Mouse (Mus musculus) midbrain, postnatal 0 days (tissue): ENCODE results near the gene Rcn1. TPM values are rescaled to one million over a fixed set of nuclear protein-coding genes. Genes with fewer than 3 reads are reported as not detected.

ENCODE experiments used
- ATAC-seq: fragments of 200-750 bp; cut with Nextera tagmentation; 2 replicates; pipeline ENCODE4 v1.8.0; 2017; ENCODE audit warnings: moderate number of reproducible peaks, mild to moderate bottlenecking, moderate TSS enrichment, moderate library complexity; ENCODE audit not compliant: low FRiP score
- DNase-seq: peaks from one replicate; pipeline ENCODE4 v3.0.0-alpha.2; 2015; ENCODE audit warnings: low spot score
- H3K27ac ChIP-seq: fragments of 300-500 bp; sonication (generic); 2 replicates; pipeline ENCODE4 v1.5.1; 2014; ENCODE audit warnings: low read depth, mild to moderate bottlenecking, low read length, mixed read lengths
- H3K27me3 ChIP-seq: fragments of 300-500 bp; sonication (generic); 2 replicates; pipeline ENCODE4 v1.6.1; 2014; ENCODE audit warnings: low read length, control low read depth, mixed read lengths; ENCODE audit not compliant: insufficient read depth
- H3K36me3 ChIP-seq: fragments of 300-500 bp; sonication (generic); 2 replicates; pipeline ENCODE4 v1.6.1; 2014; ENCODE audit warnings: low read length, control low read depth, mixed read lengths; ENCODE audit not compliant: insufficient read depth
- H3K4me1 ChIP-seq: fragments of 300-500 bp; sonication (generic); 2 replicates; pipeline ENCODE4 v1.6.1; 2014; ENCODE audit warnings: mild to moderate bottlenecking, control low read depth, antibody characterized with exemption, low read length, mixed read lengths; ENCODE audit not compliant: insufficient read depth
- H3K4me2 ChIP-seq: fragments of 300-500 bp; sonication (generic); 2 replicates; pipeline ENCODE4 v1.6.1; 2014; ENCODE audit warnings: low read depth, mild to moderate bottlenecking, low read length, mixed read lengths; ENCODE audit not compliant: poor library complexity, severe bottlenecking
- H3K4me3 ChIP-seq: fragments of 300-500 bp; sonication (generic); 2 replicates; pipeline ENCODE4 v1.5.1; 2014; ENCODE audit warnings: low read depth, mild to moderate bottlenecking, low read length, moderate library complexity
- H3K9ac ChIP-seq: fragments of 300-500 bp; sonication (generic); replicated peaks from 2 replicates; pipeline ENCODE4 v1.6.1; 2014; ENCODE audit warnings: mild to moderate bottlenecking, low read length, moderate library complexity, mixed read lengths; ENCODE audit not compliant: poor library complexity, severe bottlenecking
- H3K9me3 ChIP-seq: fragments of 300-500 bp; sonication (generic); 2 replicates; pipeline ENCODE4 v1.6.1; 2016; ENCODE audit warnings: low read length, control low read depth
- CTCF ChIP-seq: IDR thresholded peaks from 2 replicates; pipeline ENCODE4 v1.5.1; 2016; ENCODE audit warnings: antibody characterized with exemption, mild to moderate bottlenecking
- WGBS: fragments of 180-500 bp; shearing (Covaris S2); extraction: QIAGEN DNeasy Blood & Tissue Kit; methylation state at CpG from one replicate; pipeline ENCODE4 v1.1.7; 2014; 5-methylcytosine and 5-hydroxymethylcytosine counted together
- polyA plus RNA-seq: library from polyadenylated mRNA; unstranded; fragments of >200 nt; fragmentation: Nextera tagmentation; extraction: Ambion mirVana; gene quantifications from 2 replicates; pipeline ENCODE4 v1.2.1, GENCODE M21; 2015
- total RNA-seq: library from RNA; depleted of rRNA; stranded (reverse); fragments of >200 nt; gene quantifications from 2 replicates; pipeline ENCODE4 v1.2.3, GENCODE M21; 2014

Rcn1 gene
- total and polyA plus RNA-seq, 2 experiments from 2014 or later, result 31.0 to 58.3 TPM

GRCm38 (mm10) chr2:105380757-105381319 lies 18.3 kb downstream of the Rcn1 start:
- Histone ChIP-seq H3K4me1 (no peaks in the 10 kb centered on the region), H3K4me2 (no peak overlapping the region)
- no peak for ATAC-seq

GRCm38 (mm10) chr2:105379682-105380081 lies 19.4 kb downstream of the Rcn1 start:
- no peaks in the 10 kb centered on the region for H3K36me3 ChIP-seq
- no peaks in the 10 kb centered on the region for H3K9me3 ChIP-seq
- no peak for TF ChIP-seq CTCF
- peaks cover 3% of the 10 kb centered on the region; the same call in 1 of the 2 replicates for H3K27me3 ChIP-seq
- no peaks in the 10 kb centered on the region for H3K4me1 ChIP-seq
- H3K27ac ChIP-seq, result no peak overlapping the region
- H3K4me2 ChIP-seq, result no peak overlapping the region
- DNase-seq, result no peak
- ATAC-seq, result no peak
- H3K4me3 ChIP-seq, result no peak overlapping the region
- H3K9ac ChIP-seq, result no peak overlapping the region
- WGBS, result 77% methylated on average over 1 of the region's 1 CpGs

More at GRCm38 (mm10) chr2:105380757-105381319, 18.3 kb downstream of the Rcn1 start:
- WGBS, result 94% methylated on average over 3 of the region's 3 CpGs
- peaks cover 3% of the 10 kb centered on the region; the same call in 1 of the 2 replicates for H3K27me3 ChIP-seq
- H3K9ac ChIP-seq, result no peak overlapping the region
- H3K4me3 ChIP-seq, result no peak overlapping the region
- no peak for TF ChIP-seq CTCF
- H3K27ac ChIP-seq, result no peak overlapping the region
- DNase-seq, result no peak
- H3K36me3 ChIP-seq, result no peaks in the 10 kb centered on the region
- H3K9me3 ChIP-seq, result no peaks in the 10 kb centered on the region

- peaks cover 3% of the 10 kb centered on the region for H3K27me3 ChIP-seq
- H3K27ac ChIP-seq, result no peak overlapping the region
- no peaks in the 10 kb centered on the region for H3K9me3 ChIP-seq
- H3K36me3 ChIP-seq, result no peaks in the 10 kb centered on the region
- no peak overlapping the region for H3K4me2 ChIP-seq
- DNase-seq (no peak), ATAC-seq (no peak)
- H3K4me3 ChIP-seq, result no peak overlapping the region
- no peaks in the 10 kb centered on the region for H3K4me1 ChIP-seq
- no peak overlapping the region for H3K9ac ChIP-seq
- 87% methylated on average over 4 of the region's 4 CpGs for WGBS
- TF ChIP-seq CTCF, result no peak
Measured at GRCm38 (mm10) chr2:105375705-105376104, 23.4 kb downstream of the Rcn1 start.

- no peak for ATAC-seq
- H3K27me3 ChIP-seq, result peaks cover 3% of the 10 kb centered on the region
- WGBS, result 88% methylated on average over 7 of the region's 7 CpGs
- H3K9ac ChIP-seq, result no peak overlapping the region
- H3K36me3 ChIP-seq, result no peaks in the 10 kb centered on the region
- H3K4me3 ChIP-seq, result no peak overlapping the region
- no peaks in the 10 kb centered on the region for H3K9me3 ChIP-seq
- 0 out of 2 replicates have a peak, but pooled peaks cover 1% of the 10 kb centered on the region for H3K4me1 ChIP-seq
- H3K27ac ChIP-seq, result no peak overlapping the region
- TF ChIP-seq CTCF, result no peak
- no peak for DNase-seq
- H3K4me2 ChIP-seq, result no peak overlapping the region
Measured at GRCm38 (mm10) chr2:105375261-105375660, 23.9 kb downstream of the Rcn1 start.

GRCm38 (mm10) chr2:105373658-105374057 lies 25.5 kb downstream of the Rcn1 start:
- no peak for TF ChIP-seq CTCF
- Histone ChIP-seq H3K4me1 (0 out of 2 replicates have a peak, but pooled peaks cover 3% of the 10 kb centered on the region), H3K36me3 (no peaks in the 10 kb centered on the region), H3K9ac (no peak overlapping the region), H3K9me3 (no peaks in the 10 kb centered on the region), H3K27ac (no peak overlapping the region), H3K4me3 (no peak overlapping the region), H3K4me2 (no peak overlapping the region), H3K27me3 (peaks cover 3% of the 10 kb centered on the region)
- DNase-seq (no peak), ATAC-seq (no peak)
- WGBS, result 87% methylated on average over 11 of the region's 11 CpGs

- TF ChIP-seq CTCF, result no peak
- 88% methylated on average over 5 of the region's 5 CpGs for WGBS
- H3K4me2 ChIP-seq, result no peak overlapping the region
- no peak for ATAC-seq
- 0 out of 2 replicates have a peak, but pooled peaks cover 3% of the 10 kb centered on the region for H3K4me1 ChIP-seq
- H3K27me3 ChIP-seq, result peaks cover 3% of the 10 kb centered on the region
- no peak overlapping the region for H3K9ac ChIP-seq
- H3K9me3 ChIP-seq, result no peaks in the 10 kb centered on the region
- no peaks in the 10 kb centered on the region for H3K36me3 ChIP-seq
- no peak for DNase-seq
- no peak overlapping the region for H3K4me3 ChIP-seq
- H3K27ac ChIP-seq, result no peak overlapping the region
Measured at GRCm38 (mm10) chr2:105372727-105373126, 26.4 kb downstream of the Rcn1 start.
